Mouse (Mus musculus) adrenal gland, adult (tissue): ENCODE measurements at regions not wholly inside any gene's neighbourhood (a gene's known extent, or its start where the extent isn't known, plus 50 kb on each side); places are given as distances from the start of the nearest gene placed in this dataset.

Experiments
- DNase-seq, 2 experiments: peaks; one replicate each; pipeline ENCODE4 v3.0.0; 2022 to 2023; ENCODE audit warnings: low spot score in 1 of 2; ENCODE audit not compliant: inconsistent age in 2 of 2

DNA sequence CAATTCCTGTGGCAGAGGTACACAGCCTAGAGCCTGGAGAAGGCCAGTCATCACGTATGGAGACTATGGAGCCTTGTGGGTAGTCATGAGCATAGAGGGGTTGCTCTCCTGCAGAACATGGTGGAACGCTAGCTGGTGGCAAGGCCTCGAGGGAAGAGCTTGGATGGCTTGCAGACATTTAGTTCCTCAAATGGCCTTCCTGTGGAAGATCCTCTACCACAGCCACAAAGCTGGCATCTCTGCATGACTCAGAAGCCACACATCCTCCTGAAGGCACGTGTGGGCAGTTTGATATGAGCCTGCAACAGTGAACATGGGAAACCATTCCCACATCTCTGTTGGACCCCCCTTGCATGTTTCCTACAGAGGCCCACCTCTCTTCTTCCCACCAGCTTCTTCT lies 547.9 kb upstream of the Lrrc6 start:
- no peak for DNase-seq

DNA sequence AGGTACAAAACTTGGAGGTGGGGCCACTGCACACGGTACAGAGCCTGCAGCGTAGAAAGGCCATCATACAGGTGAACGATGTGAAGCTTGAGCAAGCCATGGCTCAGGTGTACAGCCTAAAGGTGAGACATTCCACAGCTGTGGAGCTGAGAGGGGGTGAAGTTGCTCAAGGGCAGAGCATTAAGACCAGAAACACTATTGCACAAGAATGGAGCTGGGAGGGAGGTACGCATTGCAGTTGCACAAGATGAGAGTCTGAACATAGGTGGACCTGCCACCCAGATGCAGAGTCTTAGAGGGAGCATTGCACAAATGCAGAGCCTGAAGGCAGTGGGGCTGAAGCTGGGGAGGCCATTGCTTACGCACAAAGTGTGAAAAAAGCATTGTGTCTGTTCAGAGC lies 547.4 kb upstream of the Lrrc6 start:
- no peak for DNase-seq

DNA sequence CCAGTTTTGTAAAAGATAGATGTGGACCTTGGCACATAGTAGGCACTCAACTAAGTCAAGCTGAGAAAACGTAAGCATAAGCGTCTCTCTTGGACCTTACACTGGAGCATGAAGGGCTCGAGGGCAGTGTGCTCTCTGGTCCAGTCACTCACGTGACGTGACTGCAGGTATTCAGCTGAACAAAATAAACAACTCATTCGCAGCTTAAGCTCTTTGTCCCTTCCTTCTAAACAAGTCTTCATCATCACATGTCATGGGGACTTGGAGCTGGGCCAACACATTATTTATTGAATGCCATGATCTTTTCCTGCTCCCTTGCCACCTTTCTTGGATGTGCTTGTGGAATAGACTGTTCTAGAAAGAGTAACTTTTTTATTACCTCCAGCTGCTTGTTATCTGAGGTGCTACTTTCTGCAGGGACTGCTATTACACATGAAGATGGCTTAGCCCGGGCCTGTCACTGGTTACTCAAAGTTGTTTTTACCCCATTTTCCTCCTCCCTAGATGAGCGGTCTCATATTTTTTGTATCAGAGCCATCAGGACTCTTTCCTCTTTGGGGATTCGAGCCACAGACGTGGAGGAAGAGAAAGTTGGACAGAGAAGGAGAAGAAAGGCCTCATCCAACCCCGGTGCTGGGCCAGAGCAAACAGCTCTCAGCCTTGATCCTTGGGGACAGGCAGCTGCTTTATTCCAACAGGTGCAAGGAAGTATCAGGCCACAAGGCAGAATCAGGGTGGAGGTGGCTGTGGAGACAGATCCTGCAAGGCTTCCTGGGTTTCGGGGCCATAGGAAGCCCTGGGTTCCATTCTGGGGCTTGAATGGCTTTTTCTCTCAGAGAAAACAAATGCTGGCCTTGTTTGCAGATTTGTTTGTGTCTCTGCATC lies 545.5 kb upstream of the Lrrc6 start:
- no peak for DNase-seq

DNA sequence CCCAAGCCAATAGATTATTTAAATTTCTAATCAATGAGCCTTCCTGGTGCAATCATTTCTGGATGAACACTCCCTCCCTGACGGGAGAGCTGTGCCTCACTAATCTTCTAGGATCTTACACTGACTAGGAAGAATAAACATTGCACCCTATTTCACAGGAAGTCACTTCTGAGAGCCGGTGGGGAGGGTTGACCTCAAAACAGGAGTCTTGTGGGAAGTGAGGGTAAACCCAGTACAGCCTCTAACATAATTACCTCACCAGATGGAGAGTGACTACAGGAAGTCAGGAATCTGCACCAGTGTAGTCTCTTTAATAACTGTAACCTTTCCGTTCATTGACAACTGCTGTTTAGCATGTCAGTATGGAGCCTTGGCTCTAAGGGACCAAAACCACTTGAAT lies 544.6 kb upstream of the Lrrc6 start:
- no peak for DNase-seq

DNA sequence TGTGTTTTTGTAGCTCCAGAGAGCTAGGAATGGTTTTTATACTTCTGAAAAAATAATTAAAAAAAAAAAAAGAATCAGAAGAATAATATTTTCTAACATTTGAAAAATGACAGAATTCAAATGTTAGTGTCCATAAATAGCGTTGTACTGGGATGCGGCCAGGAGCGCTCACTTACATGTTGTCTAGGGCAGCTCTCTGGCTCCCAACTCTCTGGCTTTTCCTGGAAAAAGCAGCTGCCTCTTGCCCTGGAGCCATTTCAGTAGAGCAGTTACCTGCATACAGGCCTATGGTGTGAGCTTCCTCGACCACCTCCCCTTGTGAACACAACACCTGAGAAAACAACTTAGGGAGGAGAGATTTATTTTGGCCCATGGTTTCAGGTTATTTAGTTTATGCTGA lies 544.1 kb upstream of the Lrrc6 start:
- no peak for DNase-seq

DNA sequence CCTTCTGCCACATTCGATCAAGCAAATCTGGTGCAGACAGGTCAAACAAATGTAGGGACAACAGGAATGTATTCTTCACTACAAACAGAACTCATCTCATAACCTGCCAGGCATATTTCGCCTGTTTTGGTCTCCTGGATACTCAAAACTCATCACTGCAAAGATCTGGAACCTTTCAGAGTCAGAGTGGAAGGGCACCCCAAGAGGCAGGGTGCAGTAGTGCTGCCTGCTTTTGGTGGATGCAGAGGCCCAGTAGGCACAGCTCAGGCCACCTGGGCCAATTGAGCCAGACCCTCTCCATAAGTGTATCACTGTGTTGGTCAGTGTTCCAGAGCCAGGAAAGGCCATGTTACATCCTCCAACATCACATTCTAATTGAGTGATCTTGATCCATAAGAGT lies 541.4 kb upstream of the Lrrc6 start:
- DNase-seq: peak in 1 of 2 experiments; percentile 57

DNA sequence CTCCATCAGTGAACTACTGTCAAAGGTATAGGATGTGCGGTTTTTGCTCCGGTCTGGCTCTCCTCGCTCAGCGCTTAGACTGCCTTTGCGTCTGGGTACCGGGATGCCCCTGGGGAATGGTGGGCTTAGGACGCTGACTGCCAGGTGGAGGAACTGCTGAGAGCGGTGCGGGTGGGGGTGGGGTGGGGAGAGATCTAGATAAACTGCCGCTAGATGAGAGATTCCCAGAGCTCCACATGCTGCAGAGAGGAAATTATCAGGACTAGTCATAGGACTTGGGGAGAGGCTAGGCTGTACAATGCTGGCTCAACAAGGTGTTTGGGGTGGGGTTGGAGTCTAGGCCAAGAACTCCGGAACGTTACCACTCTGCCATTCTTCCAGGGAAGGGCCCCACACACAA lies 539.5 kb upstream of the Lrrc6 start:
- DNase-seq: no peak

DNA sequence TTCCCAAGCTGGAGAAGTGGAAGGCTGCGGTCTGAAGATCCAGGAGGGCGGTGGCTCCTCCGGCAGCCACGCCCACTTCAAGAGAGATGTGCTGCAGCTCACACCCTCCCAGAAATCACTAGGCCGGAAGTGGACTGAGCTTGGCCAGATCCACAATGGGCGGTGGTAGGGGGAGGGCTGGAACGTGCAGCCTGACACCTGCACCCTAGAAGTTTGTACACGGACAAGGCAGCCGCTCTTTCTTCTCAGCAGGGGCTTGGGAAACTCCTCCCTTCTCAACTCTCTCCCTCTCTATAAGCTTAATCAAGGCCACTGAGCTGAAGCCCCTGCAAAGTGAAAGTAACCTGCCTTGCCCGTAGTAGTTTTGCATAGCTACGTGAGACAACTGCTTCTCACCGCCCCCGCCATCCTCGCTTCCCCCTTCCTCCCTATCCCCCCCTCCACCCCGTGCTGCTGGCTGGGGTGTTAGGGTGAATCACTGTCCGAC lies 538.8 kb upstream of the Lrrc6 start:
- peak; percentile 86 to 95 for DNase-seq

DNA sequence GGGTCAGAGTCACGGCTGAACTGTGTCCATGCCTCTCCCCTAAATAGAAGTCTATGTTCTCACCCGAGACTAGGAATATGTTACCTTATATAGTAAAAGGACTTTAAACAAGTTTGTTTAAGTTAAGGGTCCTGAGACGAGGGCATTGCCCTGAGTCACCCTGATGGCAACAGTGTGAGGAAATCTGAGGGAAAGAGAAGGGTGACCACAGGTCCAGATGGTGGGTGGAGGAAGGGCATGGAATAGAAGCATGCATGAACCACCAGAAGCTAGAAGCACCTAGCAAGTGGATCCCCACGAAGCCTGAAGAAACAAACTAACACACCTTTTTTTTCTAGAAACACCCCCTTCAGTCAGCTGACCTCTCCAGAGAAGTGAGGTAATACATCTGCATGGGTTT lies 536.9 kb upstream of the Lrrc6 start:
- DNase-seq: no peak

DNA sequence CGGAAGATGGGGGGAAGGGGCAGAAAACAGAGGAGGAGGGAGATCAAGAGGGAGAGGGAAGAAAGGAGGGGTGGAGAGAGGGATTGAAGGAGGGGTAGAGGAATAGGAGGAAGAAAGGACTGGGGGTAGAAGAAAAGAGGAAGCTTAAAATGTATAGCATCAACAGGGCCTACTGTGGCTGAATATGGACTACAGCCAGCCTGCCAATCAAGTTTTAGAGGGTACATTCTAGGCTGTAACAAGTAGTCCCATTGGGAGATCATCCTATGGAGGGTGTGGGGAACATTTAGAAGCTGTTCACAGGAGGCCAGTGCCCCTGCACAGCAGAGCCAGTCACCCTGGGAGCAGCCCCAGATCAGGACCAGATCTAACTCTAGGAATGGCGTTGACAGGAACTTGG lies 535.6 kb upstream of the Lrrc6 start:
- DNase-seq: no peak

DNA sequence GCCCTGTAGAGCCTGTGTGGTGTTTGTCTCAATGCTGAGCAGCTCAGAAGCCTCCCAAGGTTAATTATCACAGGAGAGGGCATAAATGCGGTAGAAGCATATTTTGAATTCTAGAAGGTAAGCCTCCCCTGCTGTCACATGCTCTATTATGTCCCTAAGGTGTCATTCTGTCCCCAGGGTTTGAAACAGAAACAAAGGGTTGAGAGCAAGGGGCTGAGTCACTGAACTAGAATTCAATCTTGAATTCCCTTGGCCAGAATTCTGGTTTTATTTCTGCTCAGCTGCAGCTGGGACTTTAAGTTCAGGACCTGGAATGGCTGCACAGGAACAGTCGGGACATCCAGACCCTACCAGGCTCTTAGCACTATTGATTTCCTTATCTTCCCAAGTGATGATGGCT lies 533.2 kb upstream of the Lrrc6 start:
- DNase-seq: no peak

DNA sequence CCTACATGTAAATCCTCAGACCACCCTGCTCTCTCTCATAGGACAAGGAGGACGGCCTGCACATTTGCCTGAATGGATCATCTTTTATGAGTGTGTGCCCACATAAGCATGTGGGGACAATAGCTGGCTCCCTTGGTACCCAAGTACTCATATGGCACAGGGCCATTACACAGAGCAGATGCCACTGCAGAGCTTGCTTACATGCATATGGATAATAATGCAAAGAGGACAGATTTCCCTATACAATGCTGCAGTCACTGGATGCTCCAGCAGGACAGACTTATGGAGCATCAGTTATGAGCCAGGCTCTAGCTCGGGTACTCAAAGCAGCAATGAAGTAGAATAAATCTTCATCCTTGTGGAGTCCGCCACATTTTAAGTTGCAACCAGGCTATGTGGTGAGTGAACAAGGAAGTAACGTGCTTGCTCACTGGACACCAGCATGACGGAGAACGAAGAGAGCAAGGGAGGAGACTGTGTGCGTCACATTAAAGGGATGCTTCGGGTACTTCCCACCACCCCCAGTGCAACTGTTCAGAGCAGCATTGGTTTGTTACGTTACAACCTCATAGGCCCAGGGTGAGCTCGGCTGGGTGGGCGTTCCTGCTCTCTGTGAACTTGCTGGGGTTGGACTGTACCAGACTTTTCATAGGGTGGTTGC lies 531.3 kb upstream of the Lrrc6 start:
- DNase-seq: no peak

DNA sequence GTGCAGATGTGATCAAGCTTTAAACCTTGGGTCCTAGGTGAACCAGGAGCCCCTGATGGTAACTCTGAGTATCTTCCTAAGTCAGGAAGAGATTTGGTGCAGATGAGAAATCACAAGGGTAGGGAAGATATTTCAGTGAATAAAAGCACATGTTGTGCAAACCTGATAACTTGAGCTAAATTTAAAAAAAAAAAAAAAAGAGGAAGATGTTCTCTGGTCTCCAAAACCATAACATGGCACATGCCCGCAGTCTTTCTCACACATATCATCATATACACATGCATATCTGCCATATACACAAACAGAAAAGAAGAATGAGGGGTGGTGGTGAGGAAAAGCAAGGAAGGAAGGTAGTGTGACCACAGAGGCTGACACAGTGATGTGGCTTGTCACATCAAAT lies 530.3 kb upstream of the Lrrc6 start:
- no peak for DNase-seq

DNA sequence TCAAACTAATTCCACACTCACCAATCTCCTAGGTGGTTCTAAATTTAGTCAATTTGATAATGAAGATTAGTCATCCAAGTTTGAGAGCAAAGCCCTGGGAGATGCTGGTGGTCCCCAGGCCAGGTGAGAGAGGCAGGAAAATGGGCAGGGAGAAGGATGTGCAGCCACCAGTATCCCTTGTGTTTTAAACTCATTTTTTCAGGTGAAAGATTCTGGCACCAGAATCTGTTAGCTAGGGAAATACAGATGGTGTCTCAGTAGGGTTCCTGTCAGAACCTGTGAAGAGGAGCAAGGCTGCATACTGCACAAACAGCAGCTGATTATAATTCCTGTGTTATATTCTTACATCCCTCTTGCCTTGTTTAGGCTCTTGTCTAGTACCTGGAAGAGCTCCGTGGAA lies 527.5 kb upstream of the Lrrc6 start:
- DNase-seq: no peak

DNA sequence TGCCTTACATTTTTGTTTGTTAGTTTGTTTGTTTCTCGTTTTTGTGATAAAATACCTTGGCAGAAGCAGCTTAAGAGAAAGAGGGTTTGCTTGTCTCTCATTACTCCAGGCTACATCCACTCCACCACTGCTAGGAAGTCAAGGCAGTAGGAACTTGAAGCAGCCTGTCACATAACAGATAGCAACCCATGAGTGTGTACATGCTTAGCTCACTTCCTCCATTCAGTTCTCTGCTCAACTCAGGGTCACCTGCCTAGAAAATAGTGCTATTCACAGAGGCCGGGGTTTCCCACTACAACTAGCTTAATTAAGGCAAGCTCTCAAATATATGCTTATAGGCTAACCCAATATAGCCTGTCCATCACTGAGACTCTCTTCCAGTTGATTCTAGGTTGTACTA lies 527.0 kb upstream of the Lrrc6 start:
- DNase-seq: no peak

DNA sequence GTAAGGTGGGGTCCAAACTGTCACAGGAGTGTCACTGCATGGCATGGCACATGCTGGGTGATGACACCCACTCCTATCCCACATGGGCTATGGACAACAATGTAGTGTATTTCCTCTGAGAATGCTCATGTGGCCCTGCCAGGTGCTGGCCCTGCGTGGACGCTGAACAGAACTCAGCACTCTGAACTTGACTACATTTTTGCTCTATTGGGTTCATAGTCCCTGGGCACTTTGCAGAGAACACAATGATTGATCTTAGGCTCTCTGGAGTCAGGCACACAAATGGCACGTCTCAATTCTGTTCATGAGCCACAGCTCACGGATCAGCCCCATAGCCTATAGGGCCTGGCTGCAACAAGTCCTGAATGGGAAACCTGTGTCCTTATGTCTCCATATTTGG lies 525.0 kb upstream of the Lrrc6 start:
- DNase-seq: no peak

DNA sequence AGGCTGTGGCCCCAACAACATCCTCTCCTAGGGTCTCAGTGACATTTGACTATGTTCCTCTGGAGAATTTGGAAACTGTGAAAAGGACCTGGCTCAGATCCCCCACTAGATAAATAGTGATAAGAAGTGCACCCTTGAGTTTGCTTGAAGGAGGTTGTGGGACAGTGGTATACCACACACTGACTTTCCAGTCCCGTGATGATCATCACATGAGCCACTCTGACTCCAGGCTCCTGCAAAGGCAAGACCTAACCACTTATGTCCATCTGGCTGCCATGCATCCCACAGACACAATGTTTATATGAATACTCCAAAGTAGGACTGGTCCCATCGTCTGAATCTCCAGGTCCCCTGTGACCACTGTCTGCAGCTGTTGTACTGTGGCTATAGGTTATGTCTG lies 523.7 kb upstream of the Lrrc6 start:
- DNase-seq: no peak

DNA sequence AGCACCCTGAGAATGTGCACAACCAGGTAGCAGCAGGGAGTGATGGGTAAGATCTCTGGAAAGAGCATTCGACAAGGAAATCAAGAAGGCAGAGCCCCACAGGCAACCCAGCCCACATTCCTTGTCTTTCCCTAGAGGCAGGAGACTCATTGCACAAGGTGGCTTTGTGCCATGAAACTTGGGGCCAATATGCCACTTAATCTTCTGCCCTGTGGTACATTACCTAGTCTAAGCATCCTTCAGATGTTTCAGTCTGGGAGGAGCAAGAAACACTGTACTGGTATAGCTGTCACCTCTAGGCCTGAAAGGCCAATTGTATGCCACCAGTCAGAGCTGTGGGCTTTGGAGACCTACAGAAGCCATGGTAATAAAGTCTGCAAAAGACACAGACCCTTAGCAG lies 522.4 kb upstream of the Lrrc6 start:
- DNase-seq: no peak

DNA sequence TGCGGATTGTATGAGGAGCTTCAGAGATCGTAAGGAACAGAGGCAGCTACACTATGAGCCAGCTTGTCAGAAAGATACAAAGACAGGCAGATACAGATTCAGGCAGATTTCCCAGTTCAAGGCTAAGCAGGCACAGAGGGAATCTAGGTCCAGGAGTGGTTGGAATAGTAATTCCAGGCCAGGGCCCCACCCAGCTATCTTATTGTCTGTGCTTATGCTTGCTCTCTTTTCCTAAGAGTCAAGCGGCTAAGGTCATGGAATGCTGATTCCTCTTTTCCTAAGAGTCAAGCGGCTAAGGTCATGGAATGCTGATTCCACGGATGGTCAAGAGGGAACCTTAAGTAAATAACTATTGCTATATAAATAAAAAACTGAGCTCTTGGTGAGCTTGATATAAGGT lies 520.7 kb upstream of the Lrrc6 start:
- no peak for DNase-seq

DNA sequence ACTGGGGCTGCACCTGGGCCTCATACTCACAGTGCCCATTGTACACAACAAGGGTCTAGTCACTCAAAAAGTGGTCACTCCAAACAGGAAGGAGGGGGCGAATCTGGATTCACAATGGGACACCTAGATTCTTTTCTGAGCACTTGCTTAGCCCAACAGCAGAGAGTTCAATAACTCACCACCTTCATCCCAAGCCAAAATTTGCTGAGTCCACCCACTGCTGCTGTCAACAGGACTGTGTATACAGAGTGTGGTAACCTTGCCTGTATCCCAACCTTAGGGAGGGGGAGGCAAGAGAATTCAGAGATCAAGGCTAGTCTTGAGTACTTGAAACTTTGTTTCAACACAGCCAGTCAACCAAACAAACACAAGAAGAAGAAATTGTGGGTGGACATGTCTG lies 519.2 kb upstream of the Lrrc6 start:
- no peak for DNase-seq

DNA sequence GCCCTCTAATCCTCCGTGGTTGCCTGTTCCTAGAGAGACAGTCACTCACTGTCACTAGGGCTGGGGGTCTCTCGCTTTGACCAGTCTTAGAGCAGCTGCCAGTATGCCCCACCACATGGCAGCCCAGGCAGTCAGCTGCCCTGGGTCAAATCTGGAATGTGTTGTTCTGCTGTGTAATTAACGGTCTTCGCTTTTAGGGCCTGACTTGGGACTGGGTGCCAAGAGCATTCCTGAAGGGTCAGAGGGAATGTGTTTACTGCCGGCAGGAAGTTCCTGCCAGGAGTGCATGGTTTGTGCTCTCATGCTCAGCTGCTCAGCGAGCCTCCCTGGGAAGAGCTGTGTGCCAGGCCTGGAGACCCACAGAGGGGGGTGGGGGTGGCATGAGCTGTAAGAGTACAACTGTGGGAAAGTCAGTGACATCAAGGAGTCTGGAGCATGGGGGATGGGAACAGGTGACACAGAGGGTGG lies 518.5 kb upstream of the Lrrc6 start:
- no peak for DNase-seq
